Mouse (Mus musculus) gastrocnemius, adult 8-10 months (tissue): ENCODE data around the gene Slc2a1. TPM values are rescaled to one million over a fixed set of nuclear protein-coding genes. Genes with fewer than 3 reads are reported as not detected.
A peak's percentile ranks its signal among the peaks of the same experiment; 100 is the strongest.

ENCODE experiments used
- DNase-seq, 2 experiments: peaks; one replicate each; pipeline ENCODE4 v3.0.0; 2022; ENCODE audit warnings: low spot score in 2 of 2
- total RNA-seq, 4 experiments: library from RNA; stranded (reverse); gene quantifications; 2 replicates each; pipeline ENCODE4 v1.2.4; 2022

Slc2a1 gene
- total RNA-seq, result 1 to 10 TPM; 4.6 to 9.8 (median 5.3) TPM

DNA sequence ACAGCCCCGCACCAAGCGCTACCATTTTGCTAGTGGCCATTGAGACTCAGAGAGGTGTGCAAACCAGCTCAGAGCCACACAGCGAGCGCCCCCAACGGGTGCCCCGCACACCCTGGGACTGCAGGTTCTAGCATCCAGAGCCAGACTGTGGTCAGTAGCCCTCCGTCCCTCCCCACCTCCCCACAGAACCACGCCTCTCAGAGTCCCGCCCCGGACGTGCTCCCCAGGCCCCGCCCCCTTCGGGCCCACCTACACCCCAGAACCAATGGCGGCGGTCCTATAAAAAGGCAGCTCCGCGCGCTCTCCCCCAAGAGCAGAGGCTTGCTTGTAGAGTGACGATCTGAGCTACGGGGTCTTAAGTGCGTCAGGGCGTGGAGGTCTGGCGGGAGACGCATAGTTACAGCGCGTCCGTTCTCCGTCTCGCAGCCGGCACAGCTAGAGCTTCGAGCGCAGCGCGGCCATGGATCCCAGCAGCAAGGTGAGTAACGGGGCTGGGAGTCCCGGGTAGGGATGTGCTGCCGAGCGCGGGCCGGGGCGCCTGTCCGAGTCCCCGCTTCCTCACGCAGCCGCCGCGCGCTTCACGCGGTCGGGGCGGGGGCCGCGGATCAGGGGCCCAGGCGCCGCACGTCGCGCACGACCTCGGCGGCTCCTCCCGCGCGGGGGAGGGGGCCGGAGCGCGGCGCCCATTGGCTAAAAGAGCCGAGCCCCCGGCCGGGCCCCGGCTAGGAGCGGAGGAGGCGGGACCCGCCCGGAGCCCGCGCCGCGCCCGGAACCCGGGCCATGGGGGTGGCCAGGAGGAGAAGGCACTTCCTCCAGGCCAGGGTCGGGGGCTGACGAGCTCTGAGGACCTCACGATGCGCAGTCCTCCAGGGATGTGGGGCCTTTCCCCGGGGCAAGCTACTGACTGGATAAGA, at the start of gene Slc2a1:
Slc2a1 (plus strand) TSS at position 217 of the 914 bp plus-strand sequence.
- DNase-seq, result peak; percentile 75 to 85

DNA sequence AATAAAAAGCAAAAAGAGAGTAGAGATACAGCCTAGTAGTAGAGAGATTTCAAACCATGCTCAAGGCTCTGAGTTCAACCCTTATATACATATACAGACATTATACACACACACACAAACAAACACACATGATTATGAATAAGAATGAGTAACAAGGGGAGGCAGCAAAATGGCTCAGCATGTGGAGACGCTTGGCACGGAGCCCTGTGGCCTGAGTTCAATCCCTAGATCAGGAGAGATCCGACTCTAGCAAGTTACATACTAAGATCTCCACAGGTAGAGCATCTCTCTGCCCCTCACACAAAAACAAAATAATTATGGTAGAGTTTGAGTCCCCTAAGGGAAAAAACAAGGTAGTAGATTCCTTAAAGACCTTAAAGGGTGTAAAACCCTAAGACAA, 41.7 kb upstream of the Slc2a1 start:
- DNase-seq, result no peak

DNA sequence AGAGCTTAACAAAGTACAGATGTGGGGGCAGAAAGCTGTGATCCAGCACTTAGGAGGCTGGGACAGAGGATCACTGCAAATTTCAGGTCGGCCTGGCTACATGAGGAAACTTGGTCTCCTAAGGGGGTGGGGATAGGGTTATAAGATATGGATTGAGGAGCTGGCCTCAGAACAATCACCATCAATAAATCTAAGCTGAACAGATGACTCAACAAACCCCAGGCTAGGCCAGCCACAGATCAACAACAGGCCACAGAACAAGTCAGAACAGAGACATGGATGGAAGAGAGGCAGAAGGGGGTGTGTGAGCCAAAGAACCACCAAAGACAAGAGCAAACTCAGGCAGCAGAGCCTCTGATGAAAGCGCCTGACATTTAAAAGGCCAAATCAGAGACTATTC, 41.3 kb upstream of the Slc2a1 start:
- DNase-seq, result no peak

DNA sequence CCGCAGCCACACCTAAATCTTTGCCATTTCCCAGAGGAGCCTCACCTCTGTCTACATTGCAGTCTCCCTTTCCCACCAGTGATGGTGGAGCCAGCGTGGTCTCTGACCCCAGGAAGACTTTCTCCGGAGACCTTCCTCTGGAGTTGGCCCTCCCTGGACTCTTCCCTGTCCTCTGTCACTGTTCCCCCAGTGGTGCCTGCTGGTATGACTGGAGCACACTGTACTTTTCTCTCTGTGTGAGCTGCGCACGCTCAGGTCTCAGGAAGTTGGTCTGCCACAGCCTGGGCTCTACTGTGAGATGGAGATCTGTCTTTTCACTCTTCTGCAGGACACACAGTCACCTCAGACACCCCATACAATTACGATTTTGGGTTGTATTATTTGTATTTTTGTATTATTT, 39.6 kb upstream of the Slc2a1 start:
- no peak for DNase-seq

DNA sequence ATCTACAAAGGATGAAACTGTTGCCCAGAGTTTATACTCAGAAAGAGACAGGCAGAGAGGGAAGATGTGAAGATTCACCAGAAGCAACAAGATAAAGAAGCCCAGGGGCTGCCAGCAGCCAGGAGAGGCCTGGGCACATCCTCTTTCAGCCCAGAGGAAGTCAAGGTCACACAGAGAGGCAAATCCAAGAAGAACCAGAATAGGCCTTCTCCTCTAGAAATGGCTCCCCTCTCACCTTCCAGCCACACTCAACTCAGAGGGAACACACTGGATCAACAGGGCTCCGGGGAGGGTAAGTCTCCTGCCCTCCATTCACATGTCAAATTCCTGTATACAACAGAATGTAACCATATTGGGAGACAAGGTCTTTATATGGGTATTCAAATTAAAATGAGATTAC, 38.3 kb upstream of the Slc2a1 start:
- DNase-seq, result no peak

DNA sequence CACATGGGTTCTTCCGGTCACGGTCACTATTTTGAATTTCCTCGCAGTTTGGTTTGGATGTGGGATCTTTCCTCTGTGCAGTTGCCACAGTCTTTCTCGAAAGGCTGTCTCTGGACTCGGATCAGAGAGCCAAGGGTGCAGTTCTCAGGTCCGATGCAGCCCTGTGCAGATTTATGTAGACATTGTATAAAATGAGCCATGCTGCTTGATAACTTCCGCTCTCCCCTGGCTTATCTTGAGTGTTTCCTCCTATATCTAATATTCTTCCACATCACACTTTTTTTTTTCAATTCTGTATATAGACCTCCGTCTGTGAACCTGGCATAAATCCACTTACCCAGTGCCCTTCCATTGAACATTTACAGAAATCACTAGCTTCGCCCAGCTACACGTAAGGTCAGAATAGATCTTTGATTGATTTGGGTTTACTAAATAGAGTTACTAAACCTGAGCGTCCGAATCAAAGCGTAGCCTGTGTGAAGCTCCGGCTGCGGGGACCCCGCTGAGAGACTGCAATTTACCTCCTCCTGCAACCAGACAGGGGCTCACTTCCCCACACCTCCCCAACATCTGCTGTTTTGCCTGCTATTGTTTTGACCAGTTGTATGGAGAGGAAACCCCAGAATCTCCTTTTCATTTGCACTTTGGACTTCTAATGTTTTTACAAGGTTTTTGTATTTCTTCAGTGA, 37.4 kb upstream of the Slc2a1 start:
- DNase-seq, result no peak

DNA sequence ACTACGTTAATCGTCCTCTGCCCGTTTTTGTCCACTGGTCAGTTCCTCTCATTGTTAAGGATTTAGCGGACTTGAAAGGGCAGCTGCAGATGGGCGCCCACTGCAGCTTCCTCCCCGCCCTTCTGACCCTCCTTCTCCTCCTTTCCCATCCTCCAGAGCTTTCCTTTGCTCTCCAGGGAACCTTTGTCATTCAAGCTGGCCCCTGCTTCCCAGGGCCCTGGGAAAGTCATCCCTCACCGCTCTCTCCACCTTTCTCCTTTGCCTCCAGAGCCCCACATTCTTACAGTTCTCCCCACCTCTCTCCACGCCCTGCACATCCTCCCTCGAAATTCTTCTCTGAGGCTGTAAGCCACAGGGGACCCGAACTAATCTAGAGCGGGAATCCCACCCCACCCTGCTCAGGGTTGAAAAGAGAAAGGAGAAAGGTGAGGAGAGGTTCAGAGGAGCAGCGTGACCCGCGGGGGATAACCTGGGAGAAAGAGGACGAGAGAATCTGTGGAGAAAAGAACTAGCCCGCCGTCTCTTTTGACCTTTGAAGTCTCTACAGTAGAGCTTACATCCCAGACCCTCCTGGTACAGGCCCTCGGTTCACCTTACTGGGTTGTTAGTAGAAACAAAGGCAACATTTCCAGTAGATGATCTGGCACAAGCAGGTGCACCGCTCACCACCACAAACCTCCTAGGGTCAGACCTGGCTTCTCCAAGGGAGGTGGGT, 36.7 kb upstream of the Slc2a1 start:
- DNase-seq, result no peak

DNA sequence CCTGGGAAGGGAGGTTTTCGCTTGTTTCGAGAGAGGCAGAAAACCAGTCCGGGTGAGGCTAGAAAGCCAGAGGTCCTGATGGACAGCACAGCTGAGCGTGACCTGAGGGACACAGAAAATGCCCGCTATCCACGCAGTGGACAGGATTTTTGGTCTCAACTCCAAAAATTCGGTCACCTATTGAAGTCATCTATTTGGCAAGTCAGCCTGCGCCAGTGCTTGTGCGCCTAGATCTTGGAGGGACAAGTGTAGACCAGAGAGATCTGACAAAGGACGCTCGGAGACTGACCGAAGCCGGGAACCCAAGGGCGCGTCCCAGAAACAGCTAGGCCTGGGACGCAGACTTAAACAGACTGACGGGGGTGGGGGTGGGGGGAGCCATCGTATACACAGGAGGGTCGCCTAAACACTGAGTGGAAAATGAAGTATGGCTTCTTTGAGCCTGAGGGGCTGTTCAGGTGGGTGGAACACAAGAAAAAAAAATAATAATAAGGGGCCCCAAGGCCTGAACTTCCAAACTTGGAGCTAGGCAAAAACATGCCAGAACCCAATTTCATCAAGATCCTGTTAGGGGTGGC, 36.1 kb upstream of the Slc2a1 start:
- no peak for DNase-seq

DNA sequence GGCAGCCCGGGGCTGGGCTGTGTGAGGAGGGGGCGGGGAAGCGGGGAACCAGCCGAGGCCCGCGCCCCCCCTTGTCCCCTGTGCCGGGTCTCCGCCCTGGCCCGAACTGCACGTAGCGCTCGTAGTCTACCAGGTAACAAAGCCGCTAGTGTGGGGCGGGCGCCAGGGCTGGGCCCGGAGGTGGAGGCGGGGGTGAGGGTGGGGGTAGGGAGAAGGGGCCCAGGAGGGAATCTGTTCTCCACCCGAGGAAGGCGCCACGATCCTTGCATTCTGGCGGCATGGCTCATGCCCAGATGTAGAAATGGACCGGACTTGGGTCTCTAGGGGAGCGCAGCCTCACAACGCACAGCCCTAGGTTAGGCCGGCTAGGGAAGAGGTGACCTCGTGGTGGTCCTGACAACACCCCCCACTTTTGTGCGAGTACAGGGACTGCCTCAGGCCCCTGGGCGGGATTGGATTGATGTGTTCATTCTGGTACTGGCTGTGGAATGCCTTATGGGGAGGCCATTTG, 35.5 kb upstream of the Slc2a1 start:
- no peak for DNase-seq

DNA sequence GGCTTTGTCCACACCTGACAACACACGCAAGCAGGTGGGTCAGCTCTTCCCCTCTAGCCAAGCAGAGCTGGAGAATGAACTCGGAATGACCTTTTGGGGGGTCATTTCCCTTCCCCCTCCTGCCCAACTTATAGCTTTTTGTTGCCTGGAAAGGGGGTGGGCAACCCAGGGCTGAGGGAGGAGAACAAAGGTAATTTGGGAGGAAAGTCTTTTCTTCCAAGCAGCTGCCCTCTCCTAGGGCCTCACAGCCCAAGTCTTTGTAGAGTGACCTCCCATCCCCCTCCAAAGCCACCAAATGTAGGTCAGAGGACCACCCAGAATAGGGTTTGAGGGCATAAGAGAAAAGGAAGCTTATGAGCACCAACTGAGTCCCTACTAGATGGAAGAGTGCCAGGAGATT, 34.9 kb upstream of the Slc2a1 start:
- DNase-seq, result no peak

DNA sequence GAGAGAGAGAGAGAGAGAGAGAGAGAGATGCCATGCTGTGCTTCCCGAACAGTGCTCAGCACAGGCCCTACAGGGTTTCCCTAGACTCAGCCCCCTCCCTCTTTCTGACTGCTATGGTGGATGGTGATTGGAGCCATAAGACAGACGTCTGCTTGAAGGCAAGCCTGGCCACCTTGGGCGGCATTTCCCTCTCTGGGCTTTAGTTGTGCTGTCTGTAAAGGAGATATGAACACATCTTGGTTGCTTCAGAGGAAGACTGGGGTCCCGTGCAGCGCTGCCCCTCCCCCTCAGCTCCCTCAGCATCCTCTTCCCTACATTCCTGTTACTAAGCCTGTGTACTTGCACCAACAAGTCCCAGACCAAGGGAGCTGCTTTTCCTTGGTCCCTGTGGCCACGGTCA, 33.9 kb upstream of the Slc2a1 start:
- DNase-seq, result no peak

DNA sequence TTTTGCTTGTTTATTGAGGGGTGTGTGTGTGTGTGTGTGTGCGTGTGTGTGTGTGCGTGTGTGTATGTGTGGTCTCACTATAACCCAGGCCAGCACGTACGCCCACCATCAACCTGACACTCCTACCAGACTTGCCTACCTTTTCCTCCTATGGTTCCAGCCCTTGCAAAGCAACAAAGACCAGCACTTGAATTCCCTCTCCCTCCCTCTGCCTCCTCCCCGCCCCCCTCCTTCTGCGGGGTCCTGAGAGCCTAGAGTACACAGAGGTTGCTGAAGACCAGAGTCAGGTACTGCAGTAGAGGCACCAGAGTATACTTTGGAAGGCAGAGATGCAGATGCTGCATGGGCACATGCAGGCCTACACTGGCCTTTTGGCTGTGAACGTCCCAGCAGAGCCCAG, 33.2 kb upstream of the Slc2a1 start:
- DNase-seq, result no peak

DNA sequence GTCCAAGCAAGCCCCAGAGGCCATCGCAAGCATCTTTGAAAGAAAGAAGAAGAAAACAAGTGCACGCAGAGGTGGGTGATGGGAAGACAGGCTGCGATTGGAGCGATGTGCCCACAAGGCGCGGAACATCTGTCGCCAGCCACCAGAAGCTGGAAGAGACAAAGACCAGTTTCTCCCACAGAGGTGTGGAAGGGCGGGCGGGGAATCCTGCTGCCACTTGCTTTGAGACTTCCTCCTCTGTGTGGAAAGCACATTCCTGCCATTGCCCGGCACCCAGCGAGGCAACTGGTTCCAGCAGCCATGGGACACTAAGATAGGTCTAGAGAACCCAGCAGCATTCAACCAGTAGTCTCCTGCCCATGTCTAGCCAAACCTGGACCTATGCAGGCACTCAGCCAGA, 32.2 kb upstream of the Slc2a1 start:
- DNase-seq, result no peak

DNA sequence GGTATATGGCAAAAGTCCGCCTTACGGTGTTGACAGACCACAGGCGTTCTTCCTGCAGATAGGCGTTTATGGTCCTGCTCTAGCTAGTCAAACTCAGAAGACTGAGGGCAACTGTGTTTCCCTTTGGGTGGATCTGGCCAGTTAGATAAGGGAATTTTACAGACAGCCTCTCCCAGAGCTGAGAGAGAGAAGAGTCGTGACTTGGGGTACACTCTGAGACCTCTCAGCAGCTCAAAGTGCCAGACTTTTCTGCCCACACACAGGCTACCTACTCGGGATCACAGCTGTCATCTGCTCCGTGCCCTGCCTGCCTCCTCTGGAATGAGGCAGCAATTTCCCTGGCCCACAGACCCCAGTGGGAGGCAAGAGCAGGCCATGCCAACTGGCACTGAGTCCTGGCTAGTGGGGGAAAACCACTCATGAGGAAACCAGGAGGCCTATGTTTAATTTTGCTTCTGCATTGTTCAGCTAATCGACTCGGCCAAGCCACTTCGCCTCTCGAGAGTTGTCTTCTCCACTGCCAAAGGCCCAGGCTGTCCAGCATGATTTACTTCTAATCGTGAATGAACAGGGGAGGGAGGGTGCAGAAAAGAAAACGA, 31.3 kb upstream of the Slc2a1 start:
- DNase-seq, result no peak

DNA sequence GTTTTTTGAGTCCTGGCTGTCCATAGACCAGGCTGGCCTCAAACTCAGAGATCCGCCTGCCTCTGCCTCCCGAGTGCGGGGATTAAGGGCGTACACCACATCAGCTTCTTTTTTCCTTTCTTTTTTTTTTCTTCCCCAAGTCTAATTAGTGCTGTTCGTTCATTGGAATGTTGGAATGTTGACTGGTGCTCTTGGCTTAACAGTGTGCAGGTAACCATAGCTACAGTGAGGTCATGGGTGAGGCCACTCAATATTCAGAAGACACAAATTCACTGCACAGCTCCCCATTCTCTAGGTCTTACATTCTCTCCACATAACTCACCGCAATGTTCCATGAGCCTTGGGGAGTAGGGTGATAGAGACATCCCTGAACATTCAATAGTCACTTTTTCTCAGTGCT, 28.6 kb upstream of the Slc2a1 start:
- DNase-seq, result no peak

DNA sequence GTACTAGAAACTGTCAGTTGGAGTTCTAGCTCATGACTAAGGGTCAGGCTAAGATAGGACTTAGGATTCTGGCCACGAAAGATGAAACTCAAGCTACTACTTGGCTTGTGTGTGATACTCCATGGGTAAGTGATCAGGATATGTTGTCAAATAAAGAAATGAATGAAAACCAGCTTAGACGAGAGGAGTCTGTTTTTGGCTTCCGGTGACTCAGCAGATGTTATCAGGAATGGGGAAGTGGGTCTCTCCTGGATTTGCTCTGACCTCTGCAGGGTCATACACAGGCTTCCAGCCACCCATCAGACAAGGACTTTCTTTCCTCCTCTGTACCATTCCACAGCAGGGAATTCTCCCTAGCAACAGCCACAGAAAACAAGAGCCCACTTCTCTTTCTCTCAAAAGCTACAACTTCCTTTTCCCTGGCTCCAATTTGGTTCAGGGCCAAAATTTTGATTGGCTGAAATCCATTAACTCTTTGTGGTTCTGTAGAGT, 25.7 kb upstream of the Slc2a1 start:
- DNase-seq, result no peak

DNA sequence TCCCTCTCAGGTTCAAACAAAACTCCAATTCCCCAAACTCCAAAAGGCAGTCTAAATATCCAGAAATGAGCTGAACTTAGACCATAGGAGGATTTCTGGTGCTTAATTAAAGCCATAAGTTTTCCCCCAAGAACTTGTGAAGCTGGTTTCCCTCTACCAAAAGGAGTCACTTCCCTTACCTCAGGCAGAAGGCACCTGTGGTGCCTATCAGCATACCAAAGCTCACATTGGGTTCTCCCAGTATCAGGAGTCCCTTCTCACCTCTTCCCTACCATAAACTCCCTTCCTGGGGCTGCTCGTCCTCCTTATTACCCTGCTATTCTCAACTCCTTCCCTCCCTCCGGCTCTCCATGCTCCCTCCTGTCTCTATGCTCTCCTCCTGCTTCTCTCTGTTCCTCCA, 20.1 kb upstream of the Slc2a1 start:
- DNase-seq, result no peak

DNA sequence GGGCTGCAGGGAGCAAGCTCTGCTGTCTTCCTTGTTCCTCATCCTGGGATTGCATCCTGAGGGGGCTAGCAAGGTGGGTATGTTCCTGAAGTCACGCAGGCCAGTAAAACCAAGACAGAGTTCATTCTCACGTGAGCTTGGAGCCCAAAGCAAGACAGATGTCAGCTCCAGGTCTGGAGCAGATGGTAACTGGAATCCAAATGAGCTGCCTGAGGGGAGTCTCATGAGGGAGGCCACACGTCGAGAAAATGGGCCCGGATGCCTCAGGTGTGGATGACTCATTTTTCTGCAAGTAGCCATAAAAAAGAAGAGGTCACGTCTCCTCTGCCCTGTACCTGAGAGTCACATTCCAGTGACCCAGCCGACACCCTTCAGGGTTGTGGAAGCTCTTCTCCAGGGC, 14.6 kb upstream of the Slc2a1 start:
- DNase-seq, result no peak

DNA sequence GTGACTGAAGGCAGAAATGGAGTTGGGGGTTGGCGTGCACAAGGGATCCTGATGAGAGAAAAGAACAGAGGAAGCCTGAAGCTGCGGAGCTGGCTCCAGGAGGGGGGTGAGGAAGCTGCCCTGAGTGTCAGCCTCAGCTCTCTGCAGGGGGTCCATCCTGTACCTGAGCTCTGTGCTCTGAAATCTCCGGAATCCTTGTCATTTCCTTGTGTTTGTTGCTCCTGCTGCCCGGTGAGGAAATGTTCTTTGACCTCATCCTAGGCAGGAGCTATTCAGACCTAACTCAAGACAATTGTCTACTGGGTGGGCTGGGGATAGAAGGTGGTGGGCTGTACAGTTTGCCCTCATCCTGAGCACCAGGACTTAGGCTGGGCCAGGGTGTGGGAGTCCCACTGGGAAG, 13.5 kb upstream of the Slc2a1 start:
- no peak for DNase-seq

DNA sequence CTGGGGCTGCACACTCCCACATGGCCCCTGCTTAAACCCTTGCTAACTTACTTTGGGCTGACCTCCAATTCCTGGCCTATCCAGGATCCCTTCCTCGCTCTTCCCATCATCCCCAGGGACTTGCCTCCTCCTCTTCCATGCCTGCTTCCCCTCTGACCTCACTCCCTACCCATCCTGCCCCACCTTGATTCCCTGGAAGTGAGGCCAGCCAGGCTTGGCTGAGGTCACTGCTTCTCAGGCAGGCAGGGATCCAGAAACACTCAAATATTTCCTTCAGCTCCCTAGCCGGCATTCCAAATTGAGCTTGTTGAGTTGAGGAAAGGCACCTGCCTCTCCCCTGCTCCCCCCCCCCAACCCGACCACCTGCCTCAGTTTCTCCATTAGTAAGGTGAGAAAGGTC, 12.1 kb upstream of the Slc2a1 start:
- no peak for DNase-seq

DNA sequence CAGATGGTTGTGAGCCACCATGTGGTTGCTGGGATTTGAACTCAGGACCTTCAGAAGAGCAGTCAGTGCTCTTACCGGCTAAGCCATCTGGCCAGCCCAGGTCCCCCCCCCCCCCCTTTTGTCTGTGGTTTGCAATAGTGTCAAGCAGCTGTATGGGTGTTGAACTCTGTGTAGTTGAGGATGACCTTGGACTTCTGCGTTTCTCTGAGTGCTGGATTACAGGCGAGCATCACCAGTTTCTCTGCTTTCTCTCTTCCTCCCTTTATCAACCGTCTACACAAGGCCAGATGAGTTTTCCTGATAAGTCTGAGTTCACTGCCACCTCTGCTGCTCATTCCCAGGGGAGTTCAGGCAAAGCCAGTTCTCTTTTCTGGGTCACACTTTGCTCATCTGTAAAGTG, 11.1 kb upstream of the Slc2a1 start:
- no peak for DNase-seq
